Mouse (Mus musculus): ENCODE measurements around the gene Col20a1.

The Col20a1 gene

GRCm38 (mm10) chr2:180995457-180995856 lies 9.1 kb downstream of the Col20a1 start:
- DNase-seq: no peak

GRCm38 (mm10) chr2:180996436-180996835 lies 10.1 kb downstream of the Col20a1 start:
- DNase-seq: no peak

DNA sequence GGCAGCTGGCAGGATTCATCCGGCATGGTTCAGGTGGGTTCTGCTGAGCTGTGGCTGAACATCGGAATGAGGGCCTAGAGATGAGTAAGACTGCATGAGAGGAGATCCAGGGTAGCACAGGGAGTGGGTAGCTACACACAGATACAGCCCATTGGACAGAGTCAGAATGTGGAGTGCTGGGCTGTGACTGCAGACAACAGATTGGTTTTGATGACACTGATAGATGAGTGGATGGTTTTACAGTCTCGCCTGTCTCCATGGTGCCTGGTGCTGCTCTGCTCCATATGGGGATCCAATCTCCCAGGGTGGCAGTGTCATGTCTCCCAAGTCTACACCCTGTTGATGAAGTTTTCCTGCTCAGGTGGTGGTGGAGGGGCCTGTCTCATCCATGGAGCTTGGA lies 10.6 kb downstream of the Col20a1 start:
- DNase-seq: no peak

DNA sequence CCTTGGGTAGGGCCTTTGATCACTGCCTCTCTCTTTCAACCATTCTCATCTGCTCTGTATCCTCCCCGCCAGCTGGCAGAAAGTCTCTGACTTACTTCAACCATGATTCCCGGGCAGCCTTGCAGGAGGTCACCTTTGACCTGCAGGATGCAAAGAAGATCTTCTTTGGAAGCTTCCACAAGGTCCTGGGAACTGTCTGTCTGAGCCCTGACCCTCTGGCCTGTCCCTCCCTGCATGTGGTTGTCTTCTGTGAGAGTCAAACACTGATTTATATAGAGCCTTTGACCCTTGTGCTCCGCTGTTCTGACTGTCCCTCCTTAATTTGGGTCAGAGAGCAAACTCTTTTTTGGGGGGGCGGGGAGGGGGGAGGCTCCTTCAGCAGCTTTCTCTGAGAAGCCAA lies 20.7 kb downstream of the Col20a1 start:
- no peak for DNase-seq

DNA sequence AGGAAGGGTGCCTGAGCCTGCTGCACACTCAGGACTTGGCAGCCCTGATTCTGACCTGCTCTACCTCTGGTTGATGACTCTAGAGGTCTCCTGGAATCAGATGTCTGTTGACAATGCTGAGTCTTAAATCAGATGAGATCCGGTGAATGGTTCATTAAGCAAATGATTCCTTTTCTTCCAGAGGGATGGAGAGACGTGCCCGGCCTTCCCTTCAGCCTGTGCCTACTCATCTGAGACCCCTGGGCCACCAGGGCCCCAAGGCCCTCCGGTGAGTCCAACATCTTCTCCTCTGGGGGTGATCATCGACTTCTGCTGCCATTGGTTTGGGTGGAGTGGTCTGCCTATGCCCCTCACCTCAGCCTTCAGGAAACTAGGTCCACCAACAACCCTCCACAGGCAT lies 22.0 kb downstream of the Col20a1 start:
- DNase-seq: no peak

DNA sequence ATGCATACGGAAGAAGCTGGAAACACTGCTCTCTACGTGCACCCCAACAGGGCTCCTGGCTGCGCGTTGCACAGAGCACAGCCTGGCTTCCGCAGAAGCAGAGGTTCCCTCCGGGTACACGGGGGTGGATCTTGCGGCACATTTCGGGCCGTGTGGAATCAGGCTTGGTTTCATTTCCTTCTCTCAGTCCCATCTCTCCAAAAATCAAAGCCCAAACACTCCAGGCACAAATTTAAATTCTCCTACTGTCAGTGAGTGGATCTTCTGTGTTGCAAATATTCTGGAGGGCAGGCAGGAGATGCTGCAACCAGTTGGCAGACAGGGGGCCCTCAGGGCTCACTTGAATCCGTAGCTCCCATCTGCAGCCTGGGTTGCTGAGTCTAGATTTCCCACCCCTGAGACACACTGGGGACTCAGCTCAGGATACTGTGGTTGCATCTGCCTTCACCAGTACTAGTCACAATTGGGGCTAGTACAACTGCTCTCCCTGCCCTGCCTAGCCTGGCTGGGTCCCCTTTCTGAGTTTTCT lies 45.1 kb downstream of the Col20a1 start:
- no peak for DNase-seq

DNA sequence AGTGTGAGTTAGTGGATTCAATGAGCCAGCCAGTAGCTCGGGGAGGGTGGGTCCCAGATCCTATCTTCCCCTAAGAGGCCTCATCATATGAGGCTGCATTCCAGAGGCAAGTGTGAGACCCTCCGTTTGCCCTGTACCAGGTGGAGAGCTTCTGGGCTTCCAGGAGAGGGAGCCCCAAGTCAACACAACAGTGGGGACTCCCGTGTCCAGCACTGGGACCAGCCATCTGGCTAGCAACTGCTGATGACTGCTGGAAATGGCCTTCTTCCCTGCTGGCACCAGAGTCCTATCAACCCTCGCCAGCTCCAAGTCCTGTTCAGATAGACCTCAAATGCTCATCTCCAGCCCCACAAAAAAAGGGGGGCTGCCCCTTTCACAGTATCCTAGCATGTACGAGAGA lies 46.1 kb downstream of the Col20a1 start:
- DNase-seq: no peak

DNA sequence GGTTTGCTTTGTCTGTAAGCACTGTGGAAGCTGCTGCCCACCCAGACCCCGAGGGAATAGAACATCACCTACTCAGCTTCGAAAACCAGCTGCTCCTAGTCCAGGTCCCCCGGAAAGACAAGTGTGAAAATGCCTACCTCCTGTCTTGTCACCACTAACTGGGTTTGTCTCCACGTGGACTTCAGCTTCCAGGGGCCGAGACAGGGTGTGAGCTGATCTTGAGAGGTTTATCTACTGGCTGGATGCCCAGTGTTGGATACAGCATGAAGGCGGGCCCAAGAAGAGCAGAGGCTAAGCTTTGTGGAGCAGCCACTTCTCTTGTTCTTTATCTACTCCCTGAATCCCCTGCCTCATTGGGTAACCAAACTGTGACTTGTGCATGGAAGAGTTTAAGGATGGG lies 47.0 kb downstream of the Col20a1 start:
- no peak for DNase-seq

GRCm38 (mm10) chr2:181035186-181035585 lies 48.9 kb downstream of the Col20a1 start:
- no peak for DNase-seq

DNA sequence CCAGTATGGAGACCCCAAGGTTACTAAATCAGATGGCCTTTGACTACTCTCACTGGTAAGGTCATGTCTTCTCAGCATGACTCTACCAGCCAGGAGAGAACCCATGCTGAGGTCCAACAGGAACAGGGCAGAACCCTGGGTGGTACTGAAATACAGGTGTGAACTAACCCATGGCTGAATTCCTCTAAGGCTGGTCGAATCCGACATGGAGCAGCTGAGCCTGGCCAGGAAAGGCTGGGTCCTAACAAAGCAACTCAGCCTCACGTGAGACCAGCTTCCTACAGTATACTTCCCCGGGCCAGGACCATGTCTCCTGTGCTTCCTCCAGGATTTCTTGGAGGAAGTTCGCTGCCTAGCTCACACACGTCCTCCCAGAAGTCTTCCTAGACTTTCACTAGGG lies 50.2 kb downstream of the Col20a1 start:
- DNase-seq: no peak

DNA sequence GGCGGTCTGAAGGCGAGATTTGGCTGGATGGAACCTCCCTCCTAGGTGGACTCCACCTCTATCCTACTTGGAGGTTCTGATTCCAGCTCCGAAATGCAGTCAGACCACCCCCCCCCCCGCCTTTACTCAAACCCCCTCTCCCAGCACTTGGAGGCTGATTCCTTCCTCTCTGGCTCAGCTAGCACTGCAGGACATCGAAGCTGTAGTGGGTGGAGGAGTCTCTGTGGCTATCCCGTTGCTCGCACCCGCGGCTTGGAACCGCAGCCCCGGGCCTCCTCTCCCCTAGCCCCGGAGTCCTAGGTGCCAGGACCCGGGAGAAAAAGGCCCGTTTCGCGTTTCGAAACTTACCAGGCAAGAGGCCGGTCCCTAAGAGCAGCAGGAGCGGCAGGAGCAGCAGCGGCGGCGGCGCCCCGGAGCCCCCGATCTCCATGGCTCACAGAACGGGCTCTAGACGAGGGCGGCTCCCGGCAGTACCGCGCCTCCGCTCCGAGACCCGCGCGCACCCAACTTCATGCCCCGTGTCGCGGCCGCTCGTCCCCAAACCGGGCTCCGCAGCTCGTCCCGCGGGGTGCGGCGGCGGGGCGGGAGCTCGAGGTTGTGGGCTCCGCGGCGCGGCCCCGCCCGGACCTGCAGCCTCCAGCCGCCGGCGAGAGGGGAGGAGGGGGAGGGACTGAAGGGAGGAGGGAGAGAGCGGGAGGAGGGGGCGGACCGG lies 52.5 kb downstream of the Col20a1 start:
- DNase-seq: peak; percentile 24

GRCm38 (mm10) chr2:181039356-181039680 lies 53.0 kb downstream of the Col20a1 start:
- no peak for DNase-seq

DNA sequence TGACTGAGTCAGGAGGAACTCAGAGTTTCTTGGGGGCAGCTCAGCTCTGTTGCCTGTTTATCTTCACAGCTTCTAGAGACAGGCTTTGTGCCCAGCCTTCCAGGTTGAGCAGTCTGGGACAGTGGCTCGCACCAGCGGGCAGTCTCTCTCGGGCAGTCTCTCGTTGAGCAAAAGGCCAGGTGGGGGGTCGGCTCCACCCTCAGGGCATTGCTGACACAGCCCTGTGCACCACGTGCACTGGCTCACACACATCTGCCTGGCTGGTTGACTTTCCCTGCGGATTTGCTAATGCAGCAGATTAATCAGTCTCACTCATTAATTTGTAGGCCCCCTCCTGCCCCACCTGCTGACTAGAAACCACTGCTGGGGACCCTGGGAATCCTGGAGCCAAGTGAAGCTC lies 55.6 kb downstream of the Col20a1 start:
- no peak for DNase-seq

GRCm38 (mm10) chr2:181042376-181042775 lies 56.0 kb downstream of the Col20a1 start:
- DNase-seq: no peak

DNA sequence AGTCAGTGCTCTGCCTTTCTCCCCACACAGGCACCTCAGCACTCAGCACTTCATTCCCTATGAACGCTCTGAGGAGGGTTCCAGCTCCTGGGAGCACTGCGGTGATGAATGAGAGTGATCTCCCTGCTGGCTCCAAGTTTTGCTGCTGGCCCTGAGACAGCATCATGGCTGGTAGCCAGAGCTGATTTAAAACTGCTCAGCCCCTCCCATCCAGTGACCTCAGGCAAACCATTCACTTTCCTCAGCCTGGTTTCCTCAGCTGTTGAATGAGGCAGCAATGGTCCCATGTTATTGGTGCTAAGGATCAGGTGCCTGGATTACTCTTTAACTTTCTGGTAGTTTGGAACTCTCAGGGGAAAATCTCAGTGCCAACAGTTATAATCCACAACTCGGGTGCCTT lies 57.1 kb downstream of the Col20a1 start, which contains the start of gene Chrna4:
Gene Chrna4 (minus strand): TSS at position 110 of the 400 bp plus-strand sequence.
- no peak for DNase-seq

GRCm38 (mm10) chr2:181044001-181044400 lies 57.7 kb downstream of the Col20a1 start:
- no peak for DNase-seq

DNA sequence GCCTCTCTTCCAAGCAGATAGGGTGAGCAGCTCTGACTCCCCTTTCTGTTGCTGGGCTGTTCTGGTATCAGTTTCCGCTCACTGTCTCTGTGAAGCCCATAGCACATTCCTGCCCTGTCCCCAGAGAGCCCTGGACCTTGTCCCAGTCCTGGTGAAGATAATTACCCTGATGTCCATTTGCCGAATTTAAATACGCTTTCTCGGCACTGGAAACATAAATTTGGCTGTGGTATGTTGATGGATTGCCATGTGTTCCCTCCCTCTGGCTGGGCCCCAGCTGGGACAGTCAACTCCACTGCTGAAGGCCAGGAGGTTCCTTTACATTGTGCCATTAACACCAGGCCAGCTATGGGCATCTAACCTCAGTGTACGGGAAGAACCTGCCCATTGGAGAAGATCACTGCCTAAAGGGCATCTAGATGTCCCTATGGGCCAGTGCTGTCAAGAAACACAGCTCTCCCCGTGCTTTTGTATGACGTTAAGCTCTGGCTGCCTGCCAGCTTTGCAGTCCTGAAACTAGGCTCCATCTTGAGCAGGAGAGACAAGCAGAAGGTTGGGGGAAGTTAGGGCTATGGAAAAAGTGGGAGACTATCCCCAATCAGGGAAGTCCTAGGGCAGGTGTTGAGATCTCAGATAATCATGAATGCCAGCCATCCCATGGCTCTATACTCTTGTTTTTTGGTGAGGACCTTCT lies 62.1 kb downstream of the Col20a1 start:
- no peak for DNase-seq

- no peak for DNase-seq
Observed at GRCm38 (mm10) chr2:181048986-181049385, 62.7 kb downstream of the Col20a1 start.

GRCm38 (mm10) chr2:181052171-181052570 lies 65.8 kb downstream of the Col20a1 start:
- DNase-seq: no peak

GRCm38 (mm10) chr2:181057341-181057740 lies 71.0 kb downstream of the Col20a1 start:
- no peak for DNase-seq

DNA sequence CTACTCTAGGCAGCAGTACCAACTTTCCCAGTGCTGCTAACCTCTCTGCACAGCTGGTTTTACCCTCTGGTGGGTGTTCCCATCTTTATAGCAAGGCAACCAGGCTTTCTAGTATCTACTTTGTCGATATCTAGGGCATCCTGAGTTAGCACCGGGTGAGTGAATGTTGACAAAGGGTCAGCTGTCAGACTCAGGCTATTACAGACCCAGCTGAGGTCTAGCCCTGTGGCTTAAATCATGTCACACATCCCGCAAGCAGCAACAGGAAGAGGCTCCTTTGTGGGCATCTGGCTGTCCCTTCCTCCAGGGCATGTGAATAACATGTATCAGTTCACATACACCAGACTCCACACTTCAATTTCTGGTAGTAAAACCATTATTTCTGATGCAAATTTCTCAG lies 71.9 kb downstream of the Col20a1 start:
- no peak for DNase-seq

DNA sequence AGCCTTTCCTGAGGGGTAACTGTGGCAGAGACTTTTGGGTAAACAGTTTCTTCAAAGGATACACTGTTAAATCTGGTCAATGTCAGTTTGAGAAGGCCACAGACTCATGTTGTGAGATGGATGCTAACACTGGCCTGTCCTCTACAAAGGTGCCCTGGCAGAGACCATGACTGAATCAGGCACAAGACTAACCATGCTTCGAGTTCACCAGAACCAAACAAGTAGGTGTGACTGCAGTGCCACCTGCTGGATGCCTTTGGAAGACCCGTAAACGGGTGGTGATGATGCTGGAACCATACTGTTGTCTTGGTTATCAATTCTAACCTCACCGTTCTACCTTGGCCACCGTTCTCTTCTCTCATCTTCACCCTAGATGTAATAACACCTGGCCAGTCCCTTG lies 73.8 kb downstream of the Col20a1 start:
- peak; percentile 69 for DNase-seq

- no peak for DNase-seq
Observed at GRCm38 (mm10) chr2:181065827-181066226, 79.5 kb downstream of the Col20a1 start.

Data from liver (tissue).